Mouse (Mus musculus): ENCODE results near the gene Gm12216. TPM values are rescaled to one million over a fixed set of nuclear protein-coding genes. Genes with fewer than 3 reads are reported as not detected.
"Not testable (repeated sequence)": the region's sequence is repeated elsewhere in the genome, so short reads cannot be mapped to it uniquely, and the experiment has no call there.

The Gm12216 gene
- polyA plus RNA-seq, 1 experiment, result 2.8 TPM

DNA sequence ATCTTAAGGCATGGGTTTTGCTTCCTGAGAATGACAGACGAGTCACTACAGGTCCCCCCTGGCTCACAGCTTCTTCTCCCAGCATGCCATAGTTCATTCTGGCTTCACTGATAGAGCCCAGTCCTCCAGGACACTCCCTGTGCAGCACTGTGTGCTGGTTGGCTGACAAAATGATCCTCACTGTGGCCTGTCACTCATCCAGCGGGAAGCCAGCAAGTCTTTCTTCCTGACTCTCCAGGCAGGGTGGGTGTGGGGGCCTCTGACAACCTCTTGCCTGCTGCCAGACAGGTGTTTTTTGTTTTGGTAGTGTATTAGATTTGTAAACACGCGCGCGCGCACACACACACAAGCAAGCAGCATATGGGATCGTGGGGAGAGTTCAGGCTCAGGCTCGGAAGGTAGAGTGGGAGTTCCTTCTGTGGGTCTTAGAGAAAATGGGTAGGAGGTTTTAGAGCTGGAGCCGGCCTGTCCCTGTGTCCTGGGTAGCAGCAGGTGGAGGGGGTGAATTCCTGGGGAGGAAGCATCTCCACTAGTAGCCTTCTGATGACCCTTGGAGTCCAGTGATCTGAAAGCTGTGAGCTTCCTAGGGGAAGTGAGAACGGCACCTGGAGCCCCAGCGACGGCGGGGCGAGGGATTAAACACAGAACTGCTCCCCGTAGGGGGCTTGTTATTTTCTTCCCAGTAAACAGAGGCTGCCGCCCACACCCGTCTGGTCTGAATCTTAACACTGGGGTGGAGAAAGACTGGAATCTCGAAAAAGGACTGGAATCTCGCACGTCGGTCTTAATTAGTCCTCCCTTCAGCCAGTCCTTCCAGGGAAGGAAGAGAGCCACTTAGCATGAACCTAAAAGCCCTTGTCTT is 99.3 kb downstream of the Gm12216 start:
- H3K9ac ChIP-seq (ENCODE audit: low read depth, poor library complexity, severe bottlenecking), result peak overlapping the region; percentile 19
- no peaks in the 10 kb centered on the region for H3K27me3 ChIP-seq (ENCODE audit: control insufficient read depth, insufficient read depth, low read length, poor library complexity, severe bottlenecking)
- peak overlapping the region; percentile 57 for H3K27ac ChIP-seq (ENCODE audit: insufficient read depth, low read length)
- H3K36me3 ChIP-seq (ENCODE audit: control insufficient read depth, insufficient read depth, low read length, poor library complexity, severe bottlenecking), result no peaks in the 10 kb centered on the region
- no peaks in the 10 kb centered on the region for H3K9me3 ChIP-seq (replicated peaks; ENCODE audit: control insufficient read depth, insufficient read depth, low read length, poor library complexity, severe bottlenecking)
- peaks cover 15% of the 10 kb centered on the region for H3K4me1 ChIP-seq (ENCODE audit: control insufficient read depth, insufficient read depth, low read length)
- peak overlapping the region; percentile 8; the same call in 1 of the 2 replicates for H3K4me3 ChIP-seq (ENCODE audit: low read depth, low read length)
- TF ChIP-seq POLR2A (IDR thresholded peaks at IDR 0.05; ENCODE audit: insufficient read depth, low read length), result no peak
- peak; percentile 54; the same call in 1 of the 2 replicates for TF ChIP-seq EP300 (IDR thresholded peaks at IDR 0.05; ENCODE audit: insufficient read depth, low read depth, low read length)
- TF ChIP-seq CTCF (IDR thresholded peaks at IDR 0.05; ENCODE audit: low read depth, low read length), result no peak

DNA sequence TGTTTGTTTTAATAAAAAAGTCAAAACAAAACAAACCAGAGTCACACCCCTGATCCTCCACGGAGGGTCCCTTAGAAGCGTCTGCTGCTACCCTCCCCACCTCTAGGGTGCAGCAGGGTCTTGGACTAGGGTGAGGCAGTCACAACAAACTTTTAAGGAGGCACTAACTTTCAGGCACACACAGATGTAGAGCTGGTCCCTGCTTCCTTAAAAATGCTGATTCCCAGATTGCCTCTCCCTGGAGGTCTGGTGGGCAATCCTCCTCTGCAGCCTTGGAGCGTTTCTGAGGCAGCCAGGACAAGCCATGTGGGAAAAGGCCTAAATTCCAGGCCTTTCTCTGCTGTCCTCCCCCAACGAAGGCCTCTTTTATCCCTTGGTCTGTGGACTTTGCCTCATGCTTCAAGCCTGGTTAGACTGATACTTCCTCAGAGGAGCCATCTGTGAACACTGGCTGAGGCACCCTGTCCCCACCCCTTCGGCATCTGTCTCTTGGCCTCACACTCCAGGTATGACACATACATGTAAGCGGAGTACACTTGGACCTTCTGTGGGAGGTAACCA is 100.2 kb downstream of the Gm12216 start:
- TF ChIP-seq EP300 (IDR thresholded peaks at IDR 0.05; ENCODE audit: insufficient read depth, low read depth, low read length), result 0 out of 2 replicates have a peak, but pooled peaks have one; percentile 29
- no peak for TF ChIP-seq POLR2A (IDR thresholded peaks at IDR 0.05; ENCODE audit: insufficient read depth, low read length)
- TF ChIP-seq CTCF (IDR thresholded peaks at IDR 0.05; ENCODE audit: low read depth, low read length), result peak; percentile 70
- Histone ChIP-seq H3K36me3 (ENCODE audit: control insufficient read depth, insufficient read depth, low read length, poor library complexity, severe bottlenecking) (no peaks in the 10 kb centered on the region), H3K4me3 (ENCODE audit: low read depth, low read length) (peak overlapping the region; percentile 1; the same call in 1 of the 2 replicates), H3K27me3 (ENCODE audit: control insufficient read depth, insufficient read depth, low read length, poor library complexity, severe bottlenecking) (no peaks in the 10 kb centered on the region), H3K4me1 (ENCODE audit: control insufficient read depth, insufficient read depth, low read length) (peaks cover 10% of the 10 kb centered on the region), H3K9me3 (replicated peaks; ENCODE audit: control insufficient read depth, insufficient read depth, low read length, poor library complexity, severe bottlenecking) (no peaks in the 10 kb centered on the region), H3K27ac (ENCODE audit: insufficient read depth, low read length) (peak overlapping the region; percentile 39), H3K9ac (ENCODE audit: low read depth, poor library complexity, severe bottlenecking) (peak overlapping the region; percentile 17; the same call in 1 of the 2 replicates)

DNA sequence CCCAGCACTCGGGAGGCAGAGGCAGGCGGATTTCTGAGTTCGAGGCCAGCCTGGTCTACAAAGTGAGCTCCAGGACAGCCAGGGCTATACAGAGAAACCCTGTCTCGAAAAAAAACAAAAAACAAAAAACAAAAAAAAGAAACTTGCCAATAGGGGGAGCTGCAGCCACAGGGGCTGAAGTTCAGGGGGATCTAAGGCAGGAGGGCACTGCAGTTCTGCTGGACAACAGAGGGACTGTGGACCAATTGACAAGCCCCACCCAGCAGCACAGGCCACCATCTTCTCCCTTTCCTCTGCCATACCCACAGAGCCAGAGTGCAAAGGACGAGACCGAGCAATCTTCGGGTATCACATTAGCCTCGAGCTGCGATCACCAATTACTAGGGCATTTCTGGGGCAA is 101.0 kb downstream of the Gm12216 start:
- not testable (repeated sequence) for H3K9me3 ChIP-seq (replicated peaks; ENCODE audit: control insufficient read depth, insufficient read depth, low read length, poor library complexity, severe bottlenecking); H3K27me3 ChIP-seq (ENCODE audit: control insufficient read depth, insufficient read depth, low read length, poor library complexity, severe bottlenecking); H3K27ac ChIP-seq (ENCODE audit: insufficient read depth, low read length); H3K9ac ChIP-seq (ENCODE audit: low read depth, poor library complexity, severe bottlenecking); H3K4me3 ChIP-seq (ENCODE audit: low read depth, low read length); H3K36me3 ChIP-seq (ENCODE audit: control insufficient read depth, insufficient read depth, low read length, poor library complexity, severe bottlenecking)
- peaks cover 10% of the 10 kb centered on the region for H3K4me1 ChIP-seq (ENCODE audit: control insufficient read depth, insufficient read depth, low read length)
- peak; percentile 63 for TF ChIP-seq CTCF (IDR thresholded peaks at IDR 0.05; ENCODE audit: low read depth, low read length)

DNA sequence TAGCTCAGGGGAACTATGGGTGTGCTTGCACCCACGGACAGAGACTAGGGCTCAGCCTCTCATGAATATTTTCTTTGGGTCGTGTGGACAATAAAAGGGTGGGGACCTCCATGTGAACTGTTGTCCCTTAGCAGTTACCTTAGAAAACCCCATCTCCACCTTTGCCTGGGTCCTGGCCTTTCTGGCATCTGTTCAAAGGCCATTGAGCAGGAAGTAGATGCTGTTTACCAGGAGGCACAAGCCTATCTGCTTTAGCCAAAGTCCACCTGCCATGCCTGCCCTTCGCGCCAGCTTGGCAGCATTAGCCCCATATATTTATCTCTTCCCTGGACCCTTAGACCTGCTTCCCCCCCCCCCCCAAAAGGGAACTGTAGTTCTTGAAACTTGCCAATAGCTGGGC is 101.4 kb downstream of the Gm12216 start:
- H3K36me3 ChIP-seq (ENCODE audit: control insufficient read depth, insufficient read depth, low read length, poor library complexity, severe bottlenecking), result no peaks in the 10 kb centered on the region
- H3K27me3 ChIP-seq (ENCODE audit: control insufficient read depth, insufficient read depth, low read length, poor library complexity, severe bottlenecking), result no peaks in the 10 kb centered on the region
- TF ChIP-seq CTCF (IDR thresholded peaks at IDR 0.05; ENCODE audit: low read depth, low read length) (no peak), POLR2A (IDR thresholded peaks at IDR 0.05; ENCODE audit: insufficient read depth, low read length) (no peak)
- peaks cover 10% of the 10 kb centered on the region for H3K4me1 ChIP-seq (ENCODE audit: control insufficient read depth, insufficient read depth, low read length)
- no peak overlapping the region for H3K9ac ChIP-seq (ENCODE audit: low read depth, poor library complexity, severe bottlenecking)
- H3K4me3 ChIP-seq (ENCODE audit: low read depth, low read length), result no peak overlapping the region
- no peaks in the 10 kb centered on the region for H3K9me3 ChIP-seq (replicated peaks; ENCODE audit: control insufficient read depth, insufficient read depth, low read length, poor library complexity, severe bottlenecking)
- H3K27ac ChIP-seq (ENCODE audit: insufficient read depth, low read length), result no peak overlapping the region

DNA sequence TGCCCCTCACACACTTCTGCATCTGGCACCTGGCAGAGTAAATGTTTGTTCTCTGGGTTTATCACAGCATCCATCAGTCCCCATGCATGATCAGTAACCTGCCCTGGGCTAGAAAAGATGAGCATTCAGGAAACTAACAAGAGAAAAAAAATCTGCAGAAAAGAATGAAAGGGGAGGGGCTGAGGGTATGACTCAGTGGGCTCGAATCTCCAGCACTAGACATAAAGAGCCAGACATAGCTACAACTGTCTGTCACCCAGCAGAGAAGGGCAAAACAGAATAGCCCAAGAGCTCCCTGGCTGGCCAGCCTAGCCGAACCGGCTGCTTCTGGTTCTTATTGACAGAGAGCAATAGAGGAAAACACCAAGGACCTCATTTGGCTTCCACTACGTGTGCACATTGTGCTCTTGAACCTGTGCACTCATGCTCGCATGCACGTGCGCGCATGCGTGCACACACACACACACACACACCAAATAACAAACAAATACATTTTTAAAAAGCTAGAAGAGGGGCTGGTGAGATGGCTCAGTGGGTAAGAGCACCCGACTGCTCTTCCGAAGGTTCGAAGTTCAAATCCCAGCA is 104.0 kb downstream of the Gm12216 start:
- Histone ChIP-seq H3K27me3 (ENCODE audit: control insufficient read depth, insufficient read depth, low read length, poor library complexity, severe bottlenecking) (no peaks in the 10 kb centered on the region), H3K9ac (ENCODE audit: low read depth, poor library complexity, severe bottlenecking) (no peak overlapping the region), H3K36me3 (ENCODE audit: control insufficient read depth, insufficient read depth, low read length, poor library complexity, severe bottlenecking) (no peaks in the 10 kb centered on the region), H3K4me3 (ENCODE audit: low read depth, low read length) (no peak overlapping the region), H3K4me1 (ENCODE audit: control insufficient read depth, insufficient read depth, low read length) (peaks cover 2% of the 10 kb centered on the region), H3K9me3 (replicated peaks; ENCODE audit: control insufficient read depth, insufficient read depth, low read length, poor library complexity, severe bottlenecking) (no peaks in the 10 kb centered on the region), H3K27ac (ENCODE audit: insufficient read depth, low read length) (no peak overlapping the region)
- TF ChIP-seq EP300 (IDR thresholded peaks at IDR 0.05; ENCODE audit: insufficient read depth, low read depth, low read length) (no peak), POLR2A (IDR thresholded peaks at IDR 0.05; ENCODE audit: insufficient read depth, low read length) (no peak), CTCF (IDR thresholded peaks at IDR 0.05; ENCODE audit: low read depth, low read length) (no peak)
